Mouse (Mus musculus): ENCODE measurements around the gene R3hdml.

- TF ChIP-seq CTCF (IDR thresholded peaks at IDR 0.05; ENCODE audit: low read depth) (no peak), EP300 (IDR thresholded peaks at IDR 0.05; ENCODE audit: low read depth) (no peak)
Measured at GRCm38 (mm10) chr2:163467585-163467984, 24.5 kb upstream of the R3hdml start.
